Mouse (Mus musculus) G1E (cell line): Measurements from ENCODE around the gene Tbx10.

ENCODE experiments used
- CTCF ChIP-seq: IDR thresholded peaks from 2 replicates; pipeline ENCODE4 v1.5.1; 2012; ENCODE audit warnings: low read depth, low read length, inconsistent platforms, mixed read lengths
- GATA2 ChIP-seq: IDR thresholded peaks from 2 replicates; pipeline ENCODE4 v1.6.1; 2012; ENCODE audit warnings: low read depth, low read length, inconsistent platforms, borderline replicate concordance

DNA sequence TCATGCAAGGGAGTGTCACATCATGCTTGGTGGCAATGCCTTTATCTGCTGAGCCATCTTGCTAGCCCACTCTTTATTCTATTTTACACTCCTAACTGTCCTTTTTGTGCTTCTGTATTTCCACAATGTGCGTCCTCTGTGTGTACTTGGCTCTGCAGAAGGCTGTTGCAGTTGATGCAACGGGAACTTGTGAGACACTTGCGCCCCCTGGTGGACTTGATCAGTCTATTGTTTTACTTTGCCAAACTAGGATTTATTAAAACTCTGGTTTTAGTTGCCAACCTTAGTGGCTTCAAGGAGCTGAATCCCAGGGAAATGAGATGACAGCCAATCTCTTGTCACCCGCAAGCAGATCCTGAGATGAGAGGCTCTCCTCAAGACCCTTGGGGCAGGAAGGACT lies 55.3 kb downstream of the Tbx10 start:
- TF ChIP-seq CTCF (no peak; the same call in 1 of the 2 replicates), GATA2 (no peak)
